Mouse (Mus musculus) megakaryocyte, embryonic 14.5 days (primary cell): ENCODE measurements around the gene Usp24.

Experiments
- FLI1 ChIP-seq: IDR thresholded peaks from 2 replicates; pipeline ENCODE4 v1.6.1; 2012; ENCODE audit warnings: low read length, inconsistent platforms, mixed read lengths
- GATA1 ChIP-seq: IDR thresholded peaks from 3 replicates; pipeline ENCODE4 v1.6.1; 2012; ENCODE audit warnings: mixed read lengths, low read length, inconsistent platforms, borderline replicate concordance

- TF ChIP-seq GATA1 (no peak), FLI1 (no peak)
Observed at GRCm38 (mm10) chr4:106347664-106348063, 31.7 kb downstream of the Usp24 start.
